Mouse (Mus musculus) midbrain, postnatal 0 days (tissue): ENCODE data around the gene Colgalt2. TPM values are rescaled to one million over a fixed set of nuclear protein-coding genes. Genes with fewer than 3 reads are reported as not detected.
A peak's percentile ranks its signal among the peaks of the same experiment; 100 is the strongest.

ENCODE experiments used
- ATAC-seq: fragments of 200-750 bp; cut with Nextera tagmentation; 2 replicates; pipeline ENCODE4 v1.8.0; 2017; ENCODE audit warnings: moderate number of reproducible peaks, mild to moderate bottlenecking, moderate TSS enrichment, moderate library complexity; ENCODE audit not compliant: low FRiP score
- DNase-seq: peaks from one replicate; pipeline ENCODE4 v3.0.0-alpha.2; 2015; ENCODE audit warnings: low spot score
- H3K27ac ChIP-seq: fragments of 300-500 bp; sonication (generic); 2 replicates; pipeline ENCODE4 v1.5.1; 2014; ENCODE audit warnings: low read depth, mild to moderate bottlenecking, low read length, mixed read lengths
- H3K27me3 ChIP-seq: fragments of 300-500 bp; sonication (generic); 2 replicates; pipeline ENCODE4 v1.6.1; 2014; ENCODE audit warnings: low read length, control low read depth, mixed read lengths; ENCODE audit not compliant: insufficient read depth
- H3K36me3 ChIP-seq: fragments of 300-500 bp; sonication (generic); 2 replicates; pipeline ENCODE4 v1.6.1; 2014; ENCODE audit warnings: low read length, control low read depth, mixed read lengths; ENCODE audit not compliant: insufficient read depth
- H3K4me1 ChIP-seq: fragments of 300-500 bp; sonication (generic); 2 replicates; pipeline ENCODE4 v1.6.1; 2014; ENCODE audit warnings: mild to moderate bottlenecking, control low read depth, antibody characterized with exemption, low read length, mixed read lengths; ENCODE audit not compliant: insufficient read depth
- H3K4me2 ChIP-seq: fragments of 300-500 bp; sonication (generic); 2 replicates; pipeline ENCODE4 v1.6.1; 2014; ENCODE audit warnings: low read depth, mild to moderate bottlenecking, low read length, mixed read lengths; ENCODE audit not compliant: poor library complexity, severe bottlenecking
- H3K4me3 ChIP-seq: fragments of 300-500 bp; sonication (generic); 2 replicates; pipeline ENCODE4 v1.5.1; 2014; ENCODE audit warnings: low read depth, mild to moderate bottlenecking, low read length, moderate library complexity
- H3K9ac ChIP-seq: fragments of 300-500 bp; sonication (generic); replicated peaks from 2 replicates; pipeline ENCODE4 v1.6.1; 2014; ENCODE audit warnings: mild to moderate bottlenecking, low read length, moderate library complexity, mixed read lengths; ENCODE audit not compliant: poor library complexity, severe bottlenecking
- H3K9me3 ChIP-seq: fragments of 300-500 bp; sonication (generic); 2 replicates; pipeline ENCODE4 v1.6.1; 2016; ENCODE audit warnings: low read length, control low read depth
- CTCF ChIP-seq: IDR thresholded peaks from 2 replicates; pipeline ENCODE4 v1.5.1; 2016; ENCODE audit warnings: antibody characterized with exemption, mild to moderate bottlenecking
- WGBS: fragments of 180-500 bp; shearing (Covaris S2); extraction: QIAGEN DNeasy Blood & Tissue Kit; methylation state at CpG from one replicate; pipeline ENCODE4 v1.1.7; 2014; 5-methylcytosine and 5-hydroxymethylcytosine counted together
- polyA plus RNA-seq: library from polyadenylated mRNA; unstranded; fragments of >200 nt; fragmentation: Nextera tagmentation; extraction: Ambion mirVana; gene quantifications from 2 replicates; pipeline ENCODE4 v1.2.1, GENCODE M21; 2015
- total RNA-seq: library from RNA; depleted of rRNA; stranded (reverse); fragments of >200 nt; gene quantifications from 2 replicates; pipeline ENCODE4 v1.2.3, GENCODE M21; 2014; rRNA removed

The Colgalt2 gene
- 9.5 and 14.2 TPM in 2 replicates for total RNA-seq
- 5.3 and 6.3 TPM in 2 replicates for polyA plus RNA-seq

DNA sequence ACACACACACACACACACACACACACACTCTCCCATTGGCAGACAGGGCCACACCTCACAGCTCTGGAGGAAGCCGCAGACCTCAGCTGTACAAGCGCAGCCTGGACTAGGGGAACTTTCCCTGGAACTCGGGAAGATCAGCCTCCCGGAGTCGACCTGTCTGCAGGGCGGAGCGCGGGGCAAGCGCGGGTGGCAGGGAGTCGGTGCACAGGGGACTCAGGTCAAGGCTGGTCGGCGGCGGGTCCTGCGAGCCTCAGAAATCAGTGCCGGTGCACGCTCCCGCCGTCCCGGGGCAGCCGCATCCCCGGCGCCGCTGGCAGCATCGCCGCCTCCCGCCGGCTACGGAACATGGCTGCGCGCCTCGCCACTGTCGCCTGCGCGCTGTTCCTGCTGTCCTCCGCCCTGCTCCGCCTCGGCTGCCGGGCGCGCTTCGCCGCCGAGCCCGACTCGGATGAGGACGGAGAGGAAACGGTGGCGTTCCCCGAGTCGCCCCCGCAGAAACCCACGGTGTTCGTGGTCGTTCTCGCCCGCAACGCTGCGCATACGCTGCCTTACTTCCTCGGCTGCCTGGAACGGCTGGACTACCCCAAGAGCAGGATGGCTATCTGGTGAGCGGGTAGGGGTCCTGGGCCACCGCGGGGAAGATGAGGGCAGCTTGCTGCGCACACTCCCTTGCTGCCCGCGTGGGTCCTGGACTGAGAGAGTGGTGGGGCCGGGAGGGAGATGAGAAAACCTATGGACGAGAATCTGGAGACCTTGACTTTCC lies at the start of gene Colgalt2:
Gene Colgalt2 (plus strand): TSS at position 41 of the 766 bp plus-strand sequence.
- peak within 1 kb of the TSS; percentile 96 for H3K4me2 ChIP-seq
- WGBS = under 1% methylated on average over 61 of the region's 70 CpGs
- H3K27ac ChIP-seq = peak within 1 kb of the TSS; percentile 43; the same call in 1 of the 2 replicates
- DNase-seq = peak; percentile 44
- peaks cover 3% of the 10 kb centered on the region; the same call in 1 of the 2 replicates for H3K27me3 ChIP-seq
- H3K36me3 ChIP-seq = no peaks in the 10 kb centered on the region
- peak within 1 kb of the TSS; percentile 72 for H3K4me3 ChIP-seq
- H3K4me1 ChIP-seq = no peaks in the 10 kb centered on the region
- H3K9ac ChIP-seq = peak within 1 kb of the TSS; percentile 70
- ATAC-seq = peak; percentile 82
- no peaks in the 10 kb centered on the region for H3K9me3 ChIP-seq
- TF ChIP-seq CTCF = no peak

DNA sequence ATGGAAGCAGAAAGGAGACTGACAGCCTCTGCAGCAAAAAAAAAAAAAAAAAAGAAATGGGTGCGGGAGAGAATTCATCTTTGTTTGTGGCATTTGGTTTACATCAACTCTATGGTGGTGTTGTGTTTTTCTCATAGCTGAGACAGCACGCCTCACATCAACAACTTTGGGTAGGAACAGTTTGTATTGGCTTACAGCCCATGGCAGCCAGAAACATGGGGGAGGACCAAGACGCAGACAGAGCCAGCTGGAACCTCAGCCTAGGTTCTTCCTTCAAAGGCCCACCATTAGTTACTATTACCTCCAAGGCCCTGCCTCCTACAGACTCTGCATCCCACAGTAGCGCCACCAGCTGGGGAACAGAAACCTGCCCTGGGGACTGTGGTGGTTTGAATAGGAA lies 42.9 kb upstream of the Colgalt2 start:
- H3K4me2 ChIP-seq = no peak overlapping the region
- H3K4me1 ChIP-seq = no peaks in the 10 kb centered on the region
- no peaks in the 10 kb centered on the region for H3K9me3 ChIP-seq
- H3K36me3 ChIP-seq = no peaks in the 10 kb centered on the region
- ATAC-seq = no peak
- TF ChIP-seq CTCF = no peak
- no peak overlapping the region for H3K4me3 ChIP-seq
- WGBS = 84% methylated on average over 4 of the region's 4 CpGs
- DNase-seq = no peak
- no peak overlapping the region for H3K27ac ChIP-seq
- H3K9ac ChIP-seq = no peak overlapping the region
- H3K27me3 ChIP-seq = no peaks in the 10 kb centered on the region

DNA sequence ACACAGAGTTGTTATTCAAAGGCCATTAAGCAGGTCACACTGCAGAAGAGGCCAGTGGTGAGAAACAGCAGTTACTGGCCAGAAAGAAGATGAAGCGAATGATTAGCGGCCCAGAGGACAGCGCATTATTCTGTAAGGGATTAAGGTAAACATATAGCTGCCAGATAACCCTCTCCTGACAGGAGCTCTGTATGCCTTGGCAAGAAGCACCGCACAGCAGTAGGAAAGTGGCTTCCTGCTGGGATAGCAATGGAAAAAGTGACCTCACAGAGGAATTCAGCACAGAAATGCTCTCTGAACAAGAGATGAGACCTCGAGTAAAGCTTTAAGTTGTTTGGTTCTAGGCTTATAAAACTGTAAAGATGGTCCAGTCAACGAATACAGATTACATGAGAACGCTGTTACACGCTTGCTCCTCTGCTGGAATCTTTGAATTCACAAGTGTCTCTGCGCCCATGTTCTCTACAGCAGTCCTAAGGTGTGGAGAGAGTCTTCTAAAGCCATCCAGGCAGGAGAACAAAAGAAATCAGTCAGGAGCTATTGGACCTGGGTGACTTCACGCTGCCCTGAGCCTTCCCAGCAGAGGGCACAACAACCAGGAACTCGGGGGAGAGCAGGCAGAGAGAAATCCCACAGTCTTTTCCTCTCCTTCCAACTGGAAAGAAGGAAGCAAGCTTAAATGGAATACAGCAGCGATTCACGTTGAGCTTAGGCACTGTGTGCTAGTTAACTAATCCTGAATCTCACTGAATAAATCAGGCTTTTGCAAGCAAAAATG lies 31.1 kb upstream of the Colgalt2 start:
- 53% methylated on average over 13 of the region's 13 CpGs for WGBS

DNA sequence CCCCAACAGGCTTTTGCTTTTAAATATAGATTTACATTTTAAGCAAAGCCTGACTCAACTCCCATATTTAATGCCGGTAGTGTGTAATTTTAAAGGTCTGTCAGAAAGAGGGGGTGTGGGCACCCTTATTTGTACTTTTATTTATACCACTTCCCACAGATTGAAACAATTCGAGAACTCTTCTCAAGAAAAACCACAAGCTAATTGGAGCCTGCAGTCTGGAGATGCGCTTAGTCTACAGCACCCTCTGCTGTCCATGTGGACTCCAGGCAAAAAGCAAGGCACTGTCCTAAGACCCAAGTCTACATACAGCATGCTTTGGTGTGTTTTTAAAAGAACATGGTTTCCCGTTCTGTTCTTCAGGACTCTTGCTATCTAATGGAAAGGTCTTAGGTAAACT lies 30.5 kb upstream of the Colgalt2 start:
- Histone ChIP-seq H3K9ac (no peak overlapping the region), H3K4me3 (no peak overlapping the region), H3K4me1 (0 out of 2 replicates have a peak, but pooled peaks cover 4% of the 10 kb centered on the region), H3K27ac (no peak overlapping the region), H3K27me3 (no peaks in the 10 kb centered on the region), H3K4me2 (no peak overlapping the region), H3K9me3 (no peaks in the 10 kb centered on the region), H3K36me3 (no peaks in the 10 kb centered on the region)
- peak; percentile 74; the same call in 1 of the 2 replicates for ATAC-seq
- peak; percentile 97 for TF ChIP-seq CTCF
- peak; percentile 88 for DNase-seq
- WGBS = 27% methylated on average over 4 of the region's 4 CpGs

More for the DNA sequence above, 31.1 kb upstream of the Colgalt2 start:
- Histone ChIP-seq H3K9me3 (no peaks in the 10 kb centered on the region), H3K36me3 (no peaks in the 10 kb centered on the region), H3K27ac (no peak overlapping the region), H3K9ac (no peak overlapping the region), H3K4me3 (no peak overlapping the region), H3K4me1 (0 out of 2 replicates have a peak, but pooled peaks cover 4% of the 10 kb centered on the region), H3K27me3 (no peaks in the 10 kb centered on the region), H3K4me2 (no peak overlapping the region)
- TF ChIP-seq CTCF = no peak
- ATAC-seq (no peak), DNase-seq (peak; percentile 1)

DNA sequence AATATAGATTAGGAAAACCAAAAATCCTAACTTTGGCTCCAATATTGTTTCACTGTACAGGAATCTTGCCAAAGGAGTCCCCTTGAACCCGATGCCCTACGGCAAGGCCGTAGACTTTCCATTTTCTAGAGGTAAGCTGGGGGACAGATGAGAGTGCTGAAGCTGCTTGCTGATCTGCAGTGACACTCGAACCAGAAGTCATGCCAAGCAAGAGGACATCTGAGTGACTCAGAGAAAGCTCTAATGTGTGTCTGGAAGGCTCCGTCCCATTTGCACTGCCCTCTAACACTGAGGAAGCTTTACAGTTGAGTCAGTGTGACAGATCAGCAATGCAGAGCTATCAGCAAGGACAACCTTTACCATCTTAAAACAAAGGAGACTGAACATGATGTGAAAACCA lies 21.3 kb upstream of the Colgalt2 start:
- Histone ChIP-seq H3K36me3 (peaks cover 18% of the 10 kb centered on the region; the same call in 1 of the 2 replicates), H3K9me3 (no peaks in the 10 kb centered on the region), H3K9ac (no peak overlapping the region), H3K4me1 (no peaks in the 10 kb centered on the region), H3K4me3 (no peak overlapping the region), H3K27me3 (no peaks in the 10 kb centered on the region), H3K27ac (no peak overlapping the region), H3K4me2 (no peak overlapping the region)
- ATAC-seq = no peak
- DNase-seq = no peak
- TF ChIP-seq CTCF = no peak
- 93% methylated on average over 5 of the region's 5 CpGs for WGBS
